Mouse (Mus musculus): ENCODE data around the gene Rps19bp1. TPM values are rescaled to one million over a fixed set of nuclear protein-coding genes. Genes with fewer than 3 reads are reported as not detected.

The Rps19bp1 gene
- polyA plus RNA-seq (2021; fragmentation: Nextera tagmentation): 69.1 and 101 TPM in 2 replicates
- long read RNA-seq, experiment 1, transcript Rps19bp1-201 (4 exons, 838 nt): major isoform, 57 of 65 reads
- long read RNA-seq, experiment 1, transcript Rps19bp1-202 (3 exons, 465 nt): minor isoform, 5 of 65 reads
- long read RNA-seq, experiment 1, partial matches to known transcripts: 2 of 65 reads
- long read RNA-seq, experiment 1, other reads (novel, unspliced or antisense): 1 of 65 reads
- long read RNA-seq, experiment 2, transcript Rps19bp1-201 (4 exons, 838 nt): major isoform, 11 of 15 reads
- long read RNA-seq, experiment 2, partial matches to known transcripts: 4 of 15 reads
- long read RNA-seq, experiment 2, other reads (novel, unspliced or antisense): 0 of 15 reads

GRCm38 (mm10) chr15:80263610-80264575 lies at the start of gene Rps19bp1:
TSS of gene Rps19bp1 (minus strand) at chr15:80264315.

GRCm38 (mm10) chr15:80286851-80287415 lies 22.8 kb upstream of the Rps19bp1 start, which contains the start of gene Cacna1i:
TSS of gene Cacna1i (plus strand) at chr15:80287238.

GRCm38 (mm10) chr15:80254847-80255645 lies 9.1 kb downstream of the Rps19bp1 start, which contains the start of gene Atf4:
TSS of gene Atf4 (plus strand) at chr15:80255184.

GRCm38 (mm10) chr15:80235535-80235934 lies 28.6 kb downstream of the Rps19bp1 start, which contains the start of gene AC140267.1:
TSS of gene AC140267.1 (plus strand) at chr15:80235835.

GRCm38 (mm10) chr15:80233733-80234509 lies 30.2 kb downstream of the Rps19bp1 start, which contains the start of gene Mief1:
TSS of gene Mief1 (plus strand) at chr15:80234018.

Other genes starting within 250 kb of the Rps19bp1 start
- 10.5 and 15.0 TPM in 2 replicates for gene Pdgfb, start 249.3 kb downstream of the Rps19bp1 start, polyA plus RNA-seq (2021; fragmentation: Nextera tagmentation)
- gene Syngr1, start 173.0 kb downstream of the Rps19bp1 start, polyA plus RNA-seq (2021; fragmentation: Nextera tagmentation): 117 and 139 TPM in 2 replicates
- gene Rpl3, start 172.4 kb downstream of the Rps19bp1 start, polyA plus RNA-seq (2021; fragmentation: Nextera tagmentation): 1,999 and 2,174 TPM in 2 replicates
- 15.9 and 16.0 TPM in 2 replicates for gene Tab1, start 131.2 kb downstream of the Rps19bp1 start, polyA plus RNA-seq (2021; fragmentation: Nextera tagmentation)
- gene Mgat3, start 90.6 kb downstream of the Rps19bp1 start, polyA plus RNA-seq (2021; fragmentation: Nextera tagmentation): 14.6 and 15.3 TPM in 2 replicates
- gene Mief1, start 30.3 kb downstream of the Rps19bp1 start, polyA plus RNA-seq (2021; fragmentation: Nextera tagmentation): 9.5 and 11.8 TPM in 2 replicates
- not detected in 2 replicates for gene AC140267.1, start 28.5 kb downstream of the Rps19bp1 start, polyA plus RNA-seq (2021; fragmentation: Nextera tagmentation)
- 53.2 and 64.6 TPM in 2 replicates for gene Atf4, start 9.1 kb downstream of the Rps19bp1 start, polyA plus RNA-seq (2021; fragmentation: Nextera tagmentation)
- gene Cacna1i, start 22.9 kb upstream of the Rps19bp1 start, polyA plus RNA-seq (2021; fragmentation: Nextera tagmentation): 1.7 and 1.9 TPM in 2 replicates

All from layer of hippocampus, adult 6 months (tissue).